Mouse (Mus musculus) adrenal gland, postnatal 4 days (tissue): Measurements from ENCODE around the gene Sumo1. TPM values are rescaled to one million over a fixed set of nuclear protein-coding genes. Genes with fewer than 3 reads are reported as not detected.
"Not testable (repeated sequence)": the region's sequence is repeated elsewhere in the genome, so short reads cannot be mapped to it uniquely, and the experiment has no call there.

ENCODE experiments used
- DNase-seq, 2 experiments: peaks; one replicate each; pipeline ENCODE4 v3.0.0; 2021 to 2022; ENCODE audit warnings: low spot score in 2 of 2, mixed read lengths in 2 of 2
- total RNA-seq, 2 experiments: library from RNA; stranded (reverse); gene quantifications; 2 replicates each; pipeline ENCODE4 v1.2.3; 2021

Sumo1 gene
- total RNA-seq, 2 experiments from 2014 or later = 158 to 163 TPM

- DNase-seq = no peak
Observed at GRCm38 (mm10) chr1:59642488-59642887, 28.1 kb downstream of the Sumo1 start.

GRCm38 (mm10) chr1:59638371-59638770 is 32.3 kb downstream of the Sumo1 start:
- DNase-seq = no peak

- no peak for DNase-seq
Observed at GRCm38 (mm10) chr1:59636349-59636748, 34.3 kb downstream of the Sumo1 start.

- DNase-seq = no peak
Observed at GRCm38 (mm10) chr1:59633056-59633455, 37.6 kb downstream of the Sumo1 start.

- DNase-seq = no peak
Observed at GRCm38 (mm10) chr1:59631986-59632659, 38.5 kb downstream of the Sumo1 start.

GRCm38 (mm10) chr1:59630356-59630755 is 40.3 kb downstream of the Sumo1 start:
- DNase-seq = not testable (repeated sequence)

GRCm38 (mm10) chr1:59629194-59629593 is 41.4 kb downstream of the Sumo1 start:
- DNase-seq = no peak

- no peak for DNase-seq
Observed at GRCm38 (mm10) chr1:59625410-59625809, 45.2 kb downstream of the Sumo1 start.

GRCm38 (mm10) chr1:59623325-59624017 is 47.2 kb downstream of the Sumo1 start:
- peak in 1 of 2 experiments; percentile 33 for DNase-seq

GRCm38 (mm10) chr1:59619201-59619600 is 51.4 kb downstream of the Sumo1 start:
- DNase-seq = no peak

- DNase-seq = no peak
Observed at GRCm38 (mm10) chr1:59615021-59615420, 55.6 kb downstream of the Sumo1 start.

- DNase-seq = peak in 1 of 2 experiments; percentile 50
Observed at GRCm38 (mm10) chr1:59613795-59614194, 56.8 kb downstream of the Sumo1 start.

GRCm38 (mm10) chr1:59610929-59611328 is 59.7 kb downstream of the Sumo1 start:
- no peak for DNase-seq

- peak in 1 of 2 experiments; percentile 17 for DNase-seq
Observed at GRCm38 (mm10) chr1:59609896-59610295, 60.7 kb downstream of the Sumo1 start.

- no peak for DNase-seq
Observed at GRCm38 (mm10) chr1:59609458-59609857, 61.2 kb downstream of the Sumo1 start.

GRCm38 (mm10) chr1:59608920-59609319 is 61.7 kb downstream of the Sumo1 start:
- no peak for DNase-seq

GRCm38 (mm10) chr1:59608125-59608762 is 62.4 kb downstream of the Sumo1 start:
- no peak for DNase-seq

GRCm38 (mm10) chr1:59607071-59607470 is 63.6 kb downstream of the Sumo1 start:
- no peak for DNase-seq

GRCm38 (mm10) chr1:59606479-59606878 is 64.2 kb downstream of the Sumo1 start:
- no peak for DNase-seq

GRCm38 (mm10) chr1:59603893-59604292 is 66.7 kb downstream of the Sumo1 start:
- DNase-seq = no peak

- DNase-seq = no peak
Observed at GRCm38 (mm10) chr1:59603417-59603712, 67.3 kb downstream of the Sumo1 start.
